Mouse (Mus musculus) embryo, embryonic 9.5 days (tissue): ENCODE results near the gene Smoc2.
A peak's percentile ranks its signal among the peaks of the same experiment; 100 is the strongest.

ENCODE experiments used
- DNase-seq: peaks from one replicate; pipeline ENCODE4 v3.0.0-alpha.2; 2017; ENCODE audit errors: extremely low spot score

Smoc2 gene

GRCm38 (mm10) chr17:14279966-14280300 lies 627 bp downstream of the Smoc2 start:
- DNase-seq: no peak

DNA sequence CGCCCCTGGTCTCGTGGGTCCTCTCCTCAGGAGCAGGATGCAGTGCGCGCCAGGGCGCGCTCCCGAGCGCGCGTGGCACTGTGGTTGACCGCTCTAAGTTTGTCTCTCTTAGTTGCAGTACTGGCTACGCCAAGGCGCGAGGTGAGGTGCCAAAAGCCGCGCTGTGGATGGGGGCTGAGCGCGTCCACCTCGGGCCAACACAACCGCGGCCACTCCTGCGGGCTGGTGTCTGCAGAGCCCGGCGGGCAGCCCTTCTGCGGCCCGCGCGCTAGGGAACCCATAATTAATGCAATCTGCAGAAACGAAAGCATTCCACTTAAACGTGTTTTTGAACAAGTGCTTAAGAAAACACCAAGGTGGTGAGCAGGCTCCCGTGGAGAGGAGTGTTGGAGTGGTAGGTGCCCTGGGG lies 1.1 kb downstream of the Smoc2 start:
- peak; percentile 31 for DNase-seq

GRCm38 (mm10) chr17:14288015-14288616 lies 8.8 kb downstream of the Smoc2 start:
- DNase-seq: peak; percentile 80

GRCm38 (mm10) chr17:14293617-14294016 lies 14.3 kb downstream of the Smoc2 start:
- no peak for DNase-seq

DNA sequence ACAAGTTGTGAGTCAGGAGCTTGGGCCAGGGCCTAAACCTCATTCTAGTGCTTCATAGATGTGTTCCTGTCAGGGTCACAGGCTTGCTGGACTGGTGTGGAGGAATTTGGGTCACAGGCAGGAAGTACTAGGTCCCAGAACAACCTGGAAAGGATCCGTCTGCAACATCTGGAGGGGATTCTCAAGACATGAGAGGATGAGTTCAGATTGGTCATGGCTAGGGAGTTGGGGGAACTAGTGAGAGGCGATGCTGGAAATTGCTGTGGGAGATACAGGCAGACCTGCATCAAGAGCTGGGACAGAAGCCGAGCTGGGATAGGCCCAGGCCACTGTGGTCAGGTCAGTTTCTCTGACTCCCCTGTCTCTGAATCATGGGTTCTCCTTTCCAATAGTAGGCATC lies 15.8 kb downstream of the Smoc2 start:
- no peak for DNase-seq

- DNase-seq: no peak
These were observed 21.1 kb downstream of the Smoc2 start for GRCm38 (mm10) chr17:14300361-14300760.

DNA sequence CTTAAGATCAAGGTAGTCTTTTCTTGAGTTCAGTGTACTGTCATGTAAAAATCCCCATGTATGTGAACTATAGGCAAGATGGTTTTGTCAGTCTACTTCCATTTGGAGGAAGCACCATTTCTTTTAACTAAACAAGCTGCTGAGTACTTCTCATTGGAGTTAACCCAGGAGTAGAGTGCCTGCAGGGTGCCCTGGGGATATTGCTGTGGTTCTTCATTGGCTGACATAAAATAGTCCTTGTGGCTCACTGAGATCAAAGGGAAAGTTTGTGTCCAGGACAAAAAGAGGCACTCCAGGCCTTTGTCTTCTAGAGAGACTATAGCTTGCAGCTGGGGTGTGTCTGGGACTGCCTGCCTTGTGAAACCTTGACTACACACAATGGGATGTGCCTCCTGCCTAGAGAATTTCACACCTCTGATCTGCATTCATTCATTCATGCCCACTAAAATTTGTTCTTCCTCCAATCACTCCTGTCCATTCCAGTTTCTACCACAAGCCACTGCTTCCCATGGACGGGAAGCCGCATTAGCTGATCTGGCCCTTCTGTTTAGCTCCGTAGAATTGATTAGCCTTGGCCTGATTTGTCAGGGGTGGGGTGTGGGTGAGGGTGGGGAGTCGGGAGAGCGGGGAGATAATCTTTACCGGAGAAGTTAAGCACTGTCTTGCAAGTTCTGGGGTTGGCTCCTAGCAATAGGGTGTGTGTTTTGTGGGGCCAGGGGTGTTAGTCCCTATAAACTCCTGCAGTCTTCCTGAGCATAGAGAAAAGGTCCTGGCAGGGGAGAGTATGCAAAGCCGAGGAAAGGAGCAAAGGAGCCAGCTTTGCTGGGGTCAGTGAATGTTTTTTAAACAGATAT lies 22.4 kb downstream of the Smoc2 start:
- no peak for DNase-seq

- peak; percentile 32 for DNase-seq
These were observed 23.1 kb downstream of the Smoc2 start for GRCm38 (mm10) chr17:14302356-14302755.

DNA sequence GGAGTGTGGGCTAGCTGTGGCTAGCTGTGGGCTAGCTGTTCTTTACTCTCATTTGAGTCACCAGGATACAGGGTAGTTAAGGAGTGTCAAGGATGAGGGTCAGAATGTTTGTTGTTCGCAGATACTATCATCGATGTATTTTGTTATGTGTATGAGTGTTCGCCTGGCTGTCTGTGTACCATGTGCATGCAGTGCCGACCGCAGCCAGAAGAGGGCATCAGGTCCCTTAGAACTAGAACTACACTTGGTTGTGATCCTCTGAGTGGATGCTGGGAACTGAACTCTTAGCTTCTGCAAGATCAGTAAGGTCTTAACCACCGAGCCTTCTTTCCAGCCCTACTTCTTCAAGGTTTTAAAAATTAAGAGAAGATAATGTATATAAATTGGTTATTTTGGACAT lies 24.4 kb downstream of the Smoc2 start:
- no peak for DNase-seq

GRCm38 (mm10) chr17:14309884-14310283 lies 30.6 kb downstream of the Smoc2 start:
- no peak for DNase-seq

GRCm38 (mm10) chr17:14312440-14312839 lies 33.1 kb downstream of the Smoc2 start:
- DNase-seq: no peak

DNA sequence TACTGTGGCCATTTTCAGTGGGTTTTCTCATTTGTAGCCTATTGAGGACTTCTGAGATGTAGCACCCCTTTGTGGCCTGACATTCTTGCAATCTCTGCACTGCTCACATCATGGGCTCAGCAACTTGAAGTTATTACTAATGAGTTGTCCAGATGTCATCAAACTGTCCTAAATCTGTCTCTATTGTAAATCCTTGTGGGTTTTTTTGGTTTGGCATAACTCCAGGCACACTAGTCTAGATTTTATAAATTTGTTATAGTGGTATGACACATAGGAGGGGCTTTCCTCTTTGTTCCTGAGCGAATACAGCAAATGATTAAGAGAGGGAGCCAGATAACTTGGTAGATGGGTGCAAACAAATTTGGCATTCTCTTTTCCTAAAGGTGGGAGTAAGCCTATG lies 35.0 kb downstream of the Smoc2 start:
- DNase-seq: no peak

GRCm38 (mm10) chr17:14316536-14316935 lies 37.2 kb downstream of the Smoc2 start:
- DNase-seq: no peak

DNA sequence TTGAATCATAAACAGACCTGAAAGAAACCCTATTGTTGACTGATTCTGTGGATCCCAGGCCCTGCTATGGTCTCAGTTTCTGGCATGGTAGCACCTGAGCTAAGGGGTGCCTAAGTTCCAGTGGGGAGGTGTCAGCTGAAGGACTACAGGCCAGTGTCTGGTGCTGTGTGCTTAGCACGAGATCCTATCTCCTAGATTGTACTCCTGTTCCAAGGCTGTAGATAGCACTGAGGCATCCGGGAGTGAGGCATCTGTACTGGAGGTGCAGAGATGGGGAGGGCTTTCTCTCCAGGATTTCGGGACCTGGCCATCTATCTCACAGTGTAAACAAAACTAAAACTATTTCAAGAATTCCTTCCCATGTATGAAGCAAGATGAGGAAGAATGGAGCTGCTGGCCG lies 38.1 kb downstream of the Smoc2 start:
- DNase-seq: no peak

DNA sequence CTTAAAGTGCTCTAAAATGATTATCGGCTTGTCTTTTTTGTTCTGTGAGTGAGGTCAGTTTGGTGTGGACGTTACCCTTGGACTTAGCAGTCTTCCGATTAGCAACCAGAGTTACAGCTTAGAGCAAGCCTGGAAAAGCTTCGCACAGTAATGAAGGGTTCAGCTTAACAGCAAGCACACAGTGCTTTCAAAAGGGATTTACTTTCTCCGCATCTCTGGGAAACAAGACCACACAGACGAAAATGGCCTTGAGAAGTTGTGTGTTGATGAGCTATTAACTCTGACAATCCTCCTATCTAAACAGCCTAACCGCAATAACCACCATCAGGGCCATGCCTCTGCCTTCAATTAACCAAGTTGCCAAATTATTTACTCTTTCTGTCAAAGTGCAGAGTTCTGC lies 46.9 kb downstream of the Smoc2 start:
- DNase-seq: no peak

- DNase-seq: no peak
These were observed 48.7 kb downstream of the Smoc2 start for GRCm38 (mm10) chr17:14328037-14328436.

GRCm38 (mm10) chr17:14330498-14330897 lies 51.2 kb downstream of the Smoc2 start:
- no peak for DNase-seq

GRCm38 (mm10) chr17:14339932-14340557 lies 60.7 kb downstream of the Smoc2 start:
- DNase-seq: no peak

DNA sequence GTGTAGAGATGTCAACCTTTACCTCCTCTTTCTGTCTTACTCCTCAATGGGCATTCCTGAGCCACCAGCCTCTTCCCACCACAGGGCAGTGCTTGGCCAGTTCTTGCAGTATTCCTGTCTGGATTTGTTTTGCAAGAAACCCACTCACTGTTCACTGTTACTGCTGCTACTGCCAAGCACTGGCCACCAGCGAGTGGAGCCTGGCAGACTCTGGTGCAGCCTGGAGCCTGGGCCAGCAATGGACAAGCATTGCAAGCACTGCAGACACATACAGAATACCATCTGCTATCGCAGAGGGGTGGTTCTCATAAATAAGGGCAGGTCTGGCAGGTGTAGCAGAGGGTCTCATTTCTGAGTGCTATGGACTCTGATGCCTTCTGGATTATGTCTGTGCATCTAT lies 61.4 kb downstream of the Smoc2 start:
- no peak for DNase-seq

DNA sequence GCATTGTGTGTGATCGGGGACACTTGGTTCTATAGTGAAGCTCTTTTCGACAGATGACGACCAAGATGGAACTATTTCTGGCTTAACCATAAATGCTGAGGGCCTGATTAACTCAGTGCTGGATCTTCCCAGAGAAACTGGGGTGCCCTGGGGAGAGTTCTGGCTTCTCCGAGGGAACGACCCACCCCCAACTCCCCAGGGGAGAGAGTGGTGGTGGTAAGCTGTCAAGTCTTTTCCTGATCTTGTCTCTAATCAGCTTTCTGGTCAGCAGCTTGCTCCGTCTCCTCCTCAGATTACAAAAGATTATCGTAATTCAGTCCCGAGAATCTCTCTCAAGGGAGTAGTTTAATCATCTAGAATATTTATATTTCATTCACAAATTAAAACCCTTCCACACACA lies 63.2 kb downstream of the Smoc2 start:
- DNase-seq: no peak

DNA sequence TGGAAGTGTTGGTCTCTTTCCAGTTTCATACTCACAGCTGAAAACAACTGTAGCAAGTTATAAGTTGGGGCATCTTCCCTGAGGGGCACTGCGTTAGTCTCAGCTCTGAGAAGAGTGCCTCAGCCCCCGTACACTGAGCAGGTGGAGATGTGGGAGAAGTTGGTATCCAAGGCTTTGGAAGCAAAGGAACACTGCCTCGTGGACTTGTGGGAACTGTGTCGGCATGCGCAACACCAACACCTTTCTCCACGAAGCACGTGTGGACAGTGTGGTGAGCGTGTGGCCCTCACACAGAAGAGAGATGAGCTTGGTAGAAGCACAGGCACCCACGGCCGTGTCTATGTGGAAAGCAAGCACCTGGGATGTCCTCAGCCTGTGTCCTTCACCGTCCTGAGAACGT lies 64.1 kb downstream of the Smoc2 start:
- no peak for DNase-seq

DNA sequence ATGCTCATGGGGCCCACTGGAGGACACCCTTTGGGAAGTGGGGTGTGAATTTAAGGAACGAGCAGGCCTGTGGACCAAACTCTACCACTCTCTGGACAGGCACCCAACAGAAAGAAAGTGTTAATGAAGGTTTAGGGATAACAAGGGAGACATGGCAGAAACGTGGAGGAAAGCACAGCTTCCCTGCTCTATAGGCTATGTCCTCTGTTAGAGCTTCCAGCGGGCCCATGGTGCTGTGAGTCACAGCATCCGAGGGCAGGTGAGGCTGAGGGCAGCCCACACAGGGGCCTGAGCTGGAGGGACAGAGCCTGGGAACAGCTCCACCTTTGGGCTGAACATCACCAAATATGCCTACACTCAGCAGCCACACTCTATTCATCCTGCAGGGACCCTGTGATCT lies 66.2 kb downstream of the Smoc2 start:
- DNase-seq: no peak

DNA sequence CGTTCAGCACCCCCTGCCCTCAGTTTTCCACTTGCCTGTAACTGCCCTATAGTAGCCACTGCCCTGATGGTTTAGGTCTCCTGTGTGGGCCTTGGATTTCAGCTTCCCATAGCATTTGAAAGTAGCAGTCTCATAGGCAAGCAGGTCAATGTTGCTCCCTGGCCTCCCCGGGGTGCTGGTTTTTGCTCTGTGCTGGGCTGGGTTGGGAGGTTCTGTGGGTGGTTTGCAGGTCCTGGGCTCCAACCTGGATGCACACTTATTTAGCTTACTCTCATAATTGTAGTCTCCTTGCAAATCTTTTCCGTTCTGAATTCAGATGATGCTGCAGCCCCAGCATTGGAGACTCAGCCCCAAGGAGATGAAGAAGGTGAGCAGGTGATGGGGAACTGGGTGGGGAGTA lies 67.6 kb downstream of the Smoc2 start:
- no peak for DNase-seq
